Mouse (Mus musculus) hindbrain, postnatal 0 days (tissue): ENCODE data around the gene H6pd. TPM values are rescaled to one million over a fixed set of nuclear protein-coding genes. Genes with fewer than 3 reads are reported as not detected.

Experiments
- ATAC-seq: fragments of 200-750 bp; cut with Nextera tagmentation; 2 replicates; pipeline ENCODE4 v1.8.0; 2017; ENCODE audit warnings: mild to moderate bottlenecking, moderate TSS enrichment, moderate library complexity
- DNase-seq: peaks from one replicate; pipeline ENCODE4 v3.0.0-alpha.2; 2015; ENCODE audit warnings: low spot score
- H3K27ac ChIP-seq: fragments of 300-500 bp; sonication (generic); 2 replicates; pipeline ENCODE4 v1.5.1; 2014; ENCODE audit warnings: mild to moderate bottlenecking
- H3K27me3 ChIP-seq: fragments of 300-500 bp; sonication (generic); 2 replicates; pipeline ENCODE4 v1.6.1; 2014; ENCODE audit warnings: low read length, mixed read lengths; ENCODE audit not compliant: insufficient read depth
- H3K36me3 ChIP-seq: fragments of 300-500 bp; sonication (generic); 2 replicates; pipeline ENCODE4 v1.6.1; 2014; ENCODE audit warnings: low read length, mixed read lengths; ENCODE audit not compliant: insufficient read depth
- H3K4me1 ChIP-seq: fragments of 300-500 bp; sonication (generic); 2 replicates; pipeline ENCODE4 v1.6.1; 2014; ENCODE audit warnings: antibody characterized with exemption, low read length, mixed read lengths; ENCODE audit not compliant: insufficient read depth
- H3K4me2 ChIP-seq: fragments of 300-500 bp; sonication (generic); 2 replicates; pipeline ENCODE4 v1.6.1; 2014; ENCODE audit warnings: low read depth, mild to moderate bottlenecking, low read length, moderate library complexity, mixed read lengths
- H3K4me3 ChIP-seq: fragments of 300-500 bp; sonication (generic); 2 replicates; pipeline ENCODE4 v1.5.1; 2014; ENCODE audit warnings: low read length
- H3K9ac ChIP-seq: fragments of 300-500 bp; sonication (generic); replicated peaks from 2 replicates; pipeline ENCODE4 v1.6.1; 2014; ENCODE audit warnings: mild to moderate bottlenecking, low read length, moderate library complexity, mixed read lengths
- H3K9me3 ChIP-seq: fragments of 300-500 bp; sonication (generic); 2 replicates; pipeline ENCODE4 v1.6.1; 2016; ENCODE audit warnings: low read length, mixed read lengths
- CTCF ChIP-seq: IDR thresholded peaks from 2 replicates; pipeline ENCODE4 v1.5.1; 2016; ENCODE audit warnings: antibody characterized with exemption, control low read depth, low read depth
- WGBS: fragments of 180-500 bp; shearing (Covaris S2); extraction: QIAGEN DNeasy Blood & Tissue Kit; methylation state at CpG from one replicate; pipeline ENCODE4 v1.1.7; 2014; 5-methylcytosine and 5-hydroxymethylcytosine counted together
- polyA plus RNA-seq: library from polyadenylated mRNA; unstranded; fragments of >200 nt; fragmentation: Nextera tagmentation; extraction: Ambion mirVana; gene quantifications from 2 replicates; pipeline ENCODE4 v1.2.1, GENCODE M21; 2015
- total RNA-seq: library from RNA; depleted of rRNA; stranded (reverse); fragments of >200 nt; gene quantifications from 2 replicates; pipeline ENCODE4 v1.2.3, GENCODE M21; 2014

Gene H6pd
- total and polyA plus RNA-seq, 2 experiments from 2014 or later = 3.0 to 16.9 TPM

DNA sequence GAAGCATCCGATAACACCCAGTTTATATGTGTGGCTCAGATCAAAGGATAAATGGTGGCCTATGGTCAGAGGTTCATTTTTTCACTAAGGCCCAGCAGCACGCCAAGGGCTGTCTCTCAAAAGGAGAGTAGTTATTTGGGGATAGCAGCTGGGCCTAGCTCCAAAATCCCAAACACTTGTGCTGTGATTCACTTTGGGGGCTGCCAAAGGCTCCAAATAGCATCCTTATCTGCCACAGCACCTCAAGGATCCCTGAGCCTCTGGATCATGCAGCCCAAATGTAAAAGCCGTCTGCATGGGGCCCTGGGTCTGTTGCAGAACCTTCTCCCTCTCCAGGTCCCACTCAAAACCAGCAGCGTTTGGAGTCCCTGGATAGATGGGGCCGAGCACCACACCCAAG, 60.7 kb downstream of the H6pd start:
- no peak for ATAC-seq
- Histone ChIP-seq H3K9ac (no peak overlapping the region), H3K36me3 (no peaks in the 10 kb centered on the region), H3K4me1 (peaks cover 22% of the 10 kb centered on the region), H3K4me2 (no peak overlapping the region), H3K4me3 (no peak overlapping the region), H3K27me3 (no peaks in the 10 kb centered on the region), H3K27ac (no peak overlapping the region), H3K9me3 (no peaks in the 10 kb centered on the region)
- WGBS = 95% methylated on average over 5 of the region's 5 CpGs
- no peak for DNase-seq
- no peak for TF ChIP-seq CTCF

DNA sequence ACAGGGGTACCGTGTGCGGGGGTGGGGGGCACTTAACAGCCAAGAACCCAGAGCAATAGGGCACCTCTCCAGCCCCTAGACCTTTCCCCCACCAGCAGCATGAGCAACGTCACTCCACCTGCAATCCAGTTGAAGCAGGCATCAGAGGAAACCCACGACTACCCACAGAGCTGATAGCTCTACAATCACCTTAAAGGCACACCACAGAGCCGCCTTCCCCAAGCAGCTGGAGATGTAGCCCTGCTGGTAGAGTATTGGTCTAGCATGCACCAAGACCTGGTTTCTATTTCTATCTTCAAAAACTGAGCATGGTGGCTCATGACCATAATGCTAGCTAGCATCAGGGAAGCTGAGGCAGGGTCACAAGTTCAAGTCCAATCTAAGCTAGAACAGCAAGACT, 61.4 kb downstream of the H6pd start:
- no peak overlapping the region for H3K4me3 ChIP-seq
- ATAC-seq (no peak), DNase-seq (no peak)
- H3K9ac ChIP-seq = no peak overlapping the region
- H3K9me3 ChIP-seq = no peaks in the 10 kb centered on the region
- H3K27ac ChIP-seq = no peak overlapping the region
- 88% methylated on average over 5 of the region's 5 CpGs for WGBS
- no peaks in the 10 kb centered on the region for H3K27me3 ChIP-seq
- H3K36me3 ChIP-seq = no peaks in the 10 kb centered on the region
- peaks cover 20% of the 10 kb centered on the region for H3K4me1 ChIP-seq
- no peak overlapping the region for H3K4me2 ChIP-seq
- TF ChIP-seq CTCF = no peak

GRCm38 (mm10) chr4:149945194-149945593, 63.6 kb downstream of the H6pd start:
- 37% methylated on average over 9 of the region's 9 CpGs for WGBS
- H3K9ac ChIP-seq = no peak overlapping the region
- H3K4me2 ChIP-seq = no peak overlapping the region
- no peak for TF ChIP-seq CTCF
- H3K27ac ChIP-seq = no peak overlapping the region
- H3K27me3 ChIP-seq = no peaks in the 10 kb centered on the region
- no peaks in the 10 kb centered on the region for H3K9me3 ChIP-seq
- peaks cover 15% of the 10 kb centered on the region for H3K4me1 ChIP-seq
- ATAC-seq (peak; percentile 61; the same call in 1 of the 2 replicates), DNase-seq (peak; percentile 39)
- H3K4me3 ChIP-seq = no peak overlapping the region
- H3K36me3 ChIP-seq = no peaks in the 10 kb centered on the region

GRCm38 (mm10) chr4:149944214-149944613, 64.6 kb downstream of the H6pd start:
- peak; percentile 35 for DNase-seq
- 41% methylated on average over 12 of the region's 12 CpGs for WGBS

DNA sequence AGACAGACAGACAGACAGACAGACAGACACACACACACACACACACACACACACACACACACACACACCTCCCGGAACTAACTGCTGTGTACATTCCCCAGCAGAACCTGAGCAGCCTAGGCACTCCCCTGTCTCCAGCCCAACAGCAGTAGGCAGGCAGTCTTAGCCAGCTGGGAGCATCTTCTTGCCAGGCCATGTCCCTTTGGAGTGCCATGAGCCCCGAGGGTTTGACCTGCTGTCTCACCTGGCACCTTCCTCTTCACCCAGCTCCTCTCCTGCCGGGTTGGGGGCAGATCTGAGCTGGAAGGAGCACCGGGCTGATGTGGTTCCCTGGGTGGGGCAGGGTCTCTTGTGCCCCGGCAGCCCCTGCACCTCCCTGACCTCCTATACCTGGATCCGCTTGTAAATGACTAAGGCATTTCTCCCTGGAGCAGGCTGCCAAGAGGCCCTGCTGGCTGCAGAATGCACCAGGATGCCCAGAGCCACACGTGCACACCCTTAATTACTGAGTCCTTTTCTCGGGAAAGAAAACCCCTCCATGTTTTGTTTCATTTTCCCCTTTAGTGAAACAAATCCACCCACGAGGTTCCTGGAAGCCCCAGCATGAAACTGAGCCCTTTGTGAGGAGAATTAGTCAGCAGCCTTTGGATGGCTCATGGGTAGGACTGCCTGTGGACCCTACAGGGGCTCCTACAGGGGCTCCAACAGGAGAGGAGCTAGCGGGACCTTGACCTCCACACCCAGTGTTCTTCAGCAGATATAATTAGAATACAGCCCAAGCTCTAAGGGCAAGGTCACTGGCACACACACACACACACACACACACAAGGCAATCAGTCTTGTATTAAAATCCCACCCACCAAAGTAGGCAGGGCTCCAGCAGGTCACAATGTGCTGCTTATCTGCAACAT, 65.7 kb downstream of the H6pd start:
- Histone ChIP-seq H3K27ac (0 out of 2 replicates have a peak overlapping the region, but pooled peaks have one; percentile 36), H3K9me3 (no peaks in the 10 kb centered on the region), H3K36me3 (no peaks in the 10 kb centered on the region), H3K9ac (no peak overlapping the region), H3K27me3 (no peaks in the 10 kb centered on the region), H3K4me1 (peaks cover 11% of the 10 kb centered on the region), H3K4me2 (no peak overlapping the region), H3K4me3 (no peak overlapping the region)
- ATAC-seq (no peak), DNase-seq (no peak)
- 44% methylated on average over 10 of the region's 10 CpGs for WGBS
- no peak for TF ChIP-seq CTCF

More at GRCm38 (mm10) chr4:149944214-149944613, 64.6 kb downstream of the H6pd start:
- H3K27me3 ChIP-seq = no peaks in the 10 kb centered on the region
- H3K4me2 ChIP-seq = no peak overlapping the region
- no peaks in the 10 kb centered on the region for H3K9me3 ChIP-seq
- H3K4me3 ChIP-seq = no peak overlapping the region
- H3K4me1 ChIP-seq = peaks cover 11% of the 10 kb centered on the region
- no peak for TF ChIP-seq CTCF
- H3K36me3 ChIP-seq = no peaks in the 10 kb centered on the region
- no peak for ATAC-seq
- H3K9ac ChIP-seq = no peak overlapping the region
- H3K27ac ChIP-seq = no peak overlapping the region

- H3K27ac ChIP-seq = no peak overlapping the region
- 68% methylated on average over 18 of the region's 18 CpGs for WGBS
- DNase-seq (no peak), ATAC-seq (no peak)
- no peaks in the 10 kb centered on the region for H3K27me3 ChIP-seq
- no peak overlapping the region for H3K4me3 ChIP-seq
- H3K9ac ChIP-seq = no peak overlapping the region
- no peak for TF ChIP-seq CTCF
- H3K9me3 ChIP-seq = no peaks in the 10 kb centered on the region
- H3K4me1 ChIP-seq = peaks cover 11% of the 10 kb centered on the region
- no peaks in the 10 kb centered on the region for H3K36me3 ChIP-seq
- H3K4me2 ChIP-seq = no peak overlapping the region
Observed at GRCm38 (mm10) chr4:149941067-149941755, 67.6 kb downstream of the H6pd start.
